Mouse (Mus musculus) megakaryocyte-erythroid progenitor cell, adult 5-6 weeks (primary cell): ENCODE data around the gene Uba2. TPM values are rescaled to one million over a fixed set of nuclear protein-coding genes. Genes with fewer than 3 reads are reported as not detected.

Source experiments
- ATAC-seq: replicated peaks from 2 replicates; pipeline ENCODE4 v1.8.0; 2016; ENCODE audit warnings: mild to moderate bottlenecking, inconsistent platforms; ENCODE audit not compliant: severe bottlenecking, poor library complexity, low FRiP score, low TSS enrichment
- total RNA-seq, 2 experiments: library from RNA; stranded (forward) in 1 of 2; stranded (reverse) in 1 of 2; fragments of 200-1000, 215-1000 nt in 1 of 2; fragments of >200 nt in 1 of 2; fragmentation: Nextera tagmentation in 1 of 2; gene quantifications; 2 replicates each; pipeline ENCODE4 v1.2.3; 2014 to 2017

Gene Uba2
- total RNA-seq, 2 experiments from 2014 or later, result 188 to 234 TPM

DNA sequence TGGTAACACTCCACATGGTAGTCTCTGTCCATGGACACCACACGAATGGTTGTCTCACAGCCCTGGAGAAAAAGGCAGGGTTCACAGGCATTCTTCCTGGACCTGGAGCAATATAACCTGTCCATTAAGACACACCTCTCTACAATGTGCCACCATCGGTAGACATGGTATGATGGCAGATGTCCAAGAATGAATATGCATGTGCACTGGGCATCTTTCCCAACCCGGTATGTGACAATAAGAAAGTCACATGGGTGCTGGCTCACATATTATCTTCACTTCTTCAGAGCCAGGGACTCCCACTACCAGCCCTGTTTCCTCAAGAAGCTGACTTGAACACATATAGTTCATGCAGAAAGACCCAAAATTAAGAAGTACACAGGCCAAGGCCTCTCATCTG lies 52.8 kb downstream of the Uba2 start:
- ATAC-seq, result no peak

DNA sequence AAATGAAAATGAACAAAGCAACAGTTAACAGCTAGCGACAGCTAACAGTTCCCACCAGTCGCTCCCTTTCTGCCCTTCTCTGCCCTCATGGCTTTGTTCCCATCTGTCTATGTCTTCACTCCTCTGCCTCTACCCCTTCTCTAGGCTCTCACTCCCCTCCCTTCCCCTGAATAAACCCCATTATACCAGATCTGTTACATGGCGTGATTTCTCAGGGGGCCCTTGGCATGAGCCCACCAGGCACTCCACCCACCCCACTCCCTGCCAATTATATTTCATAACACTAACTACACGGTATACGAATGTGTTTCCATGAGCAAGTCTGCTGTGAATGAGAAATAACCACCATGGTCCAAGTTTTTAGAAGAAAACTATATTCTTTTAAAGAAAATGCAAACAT lies 60.2 kb downstream of the Uba2 start:
- no peak for ATAC-seq

DNA sequence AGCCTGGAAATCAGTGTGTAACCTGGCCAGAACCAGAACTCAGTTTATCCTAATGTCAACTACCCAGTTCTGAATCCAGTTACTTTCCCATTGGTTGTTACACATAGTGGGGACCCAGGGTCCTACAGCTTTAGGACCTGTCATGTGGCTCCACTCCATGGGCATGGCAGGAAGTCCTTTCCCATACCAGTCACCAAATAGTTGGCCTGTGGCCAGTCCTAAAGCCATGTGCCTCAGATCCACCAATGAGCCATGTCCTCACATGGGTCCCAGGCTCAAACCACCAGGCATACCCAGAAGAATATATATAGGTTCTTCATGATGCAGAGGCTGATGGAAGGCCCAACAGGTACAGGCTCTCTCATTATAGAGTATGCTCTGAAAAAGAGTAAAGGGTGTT lies 68.1 kb downstream of the Uba2 start:
- ATAC-seq, result no peak

DNA sequence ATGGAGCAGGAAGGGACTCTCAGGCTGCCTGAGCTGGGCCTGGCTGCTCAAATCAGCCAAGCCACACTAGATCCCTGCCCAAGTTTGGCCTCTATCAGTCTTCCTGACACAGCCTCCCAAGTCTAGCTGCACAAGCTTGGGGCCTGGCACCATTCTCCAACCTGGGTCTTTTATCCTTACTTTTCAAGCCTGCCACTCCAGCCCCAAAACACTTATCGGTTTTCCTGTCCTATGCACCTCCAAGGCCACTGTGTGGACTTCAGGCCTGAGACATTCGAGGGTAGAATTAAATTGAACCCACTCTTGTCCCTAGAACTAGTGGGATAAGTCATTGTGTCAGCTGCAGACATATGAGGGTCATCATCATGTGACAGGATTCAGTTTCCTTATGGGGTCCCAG lies 69.4 kb downstream of the Uba2 start:
- ATAC-seq, result no peak

DNA sequence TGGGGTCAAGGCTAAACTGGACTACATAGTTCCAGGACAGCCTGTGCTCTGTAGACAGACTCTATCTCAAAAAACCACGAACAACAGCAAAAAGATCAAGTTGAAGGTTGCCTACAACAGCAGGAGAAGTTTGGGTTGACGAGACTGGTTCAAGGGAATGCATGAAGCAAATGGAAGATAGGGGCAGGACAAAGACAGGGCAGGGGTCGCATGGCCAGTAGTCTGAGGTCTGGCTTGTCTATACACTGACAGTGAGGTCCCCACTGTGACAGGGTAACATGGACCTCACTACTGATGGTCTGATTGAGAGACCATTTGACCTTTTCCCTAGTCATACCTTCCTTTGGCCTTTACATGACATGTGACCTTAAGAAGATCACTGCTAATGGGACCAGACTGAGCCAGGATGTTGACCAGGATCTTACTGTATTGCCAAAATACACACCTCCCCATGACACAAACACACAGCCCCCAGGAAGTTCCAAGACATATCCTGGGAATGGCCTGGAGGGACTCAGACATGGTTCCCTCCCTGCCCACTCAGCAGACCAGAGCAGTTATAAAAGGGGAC lies 74.4 kb downstream of the Uba2 start, which contains the start of gene Scgb1b30:
Gene Scgb1b30 (plus strand): TSS at position 521 of the 571 bp plus-strand sequence.
- no peak for ATAC-seq

Other genes with a start within 250 kb of the Uba2 start
- gene Scgb2b26, start 224.6 kb downstream of the Uba2 start, total RNA-seq (2014; fragmentation: Nextera tagmentation), result not detected in 2 replicates
- gene Scgb2b26, start 224.6 kb downstream of the Uba2 start, total RNA-seq (2017), result not detected in 2 replicates
- gene Scgb2b27, start 155.7 kb downstream of the Uba2 start, total RNA-seq (2014; fragmentation: Nextera tagmentation), result not detected in 2 replicates
- gene Scgb2b27, start 155.7 kb downstream of the Uba2 start, total RNA-seq (2017), result not detected in 2 replicates
- not detected in 2 replicates for gene Scgb1b27, start 148.1 kb downstream of the Uba2 start, total RNA-seq (2014; fragmentation: Nextera tagmentation)
- not detected in 2 replicates for gene Scgb1b27, start 148.1 kb downstream of the Uba2 start, total RNA-seq (2017)
- gene Scgb1b30, start 74.2 kb downstream of the Uba2 start, total RNA-seq (2014; fragmentation: Nextera tagmentation), result not detected in 2 replicates
- not detected in 2 replicates for gene Scgb1b30, start 74.2 kb downstream of the Uba2 start, total RNA-seq (2017)
- not detected in 2 replicates for gene Wtip, start 36.3 kb downstream of the Uba2 start, total RNA-seq (2014; fragmentation: Nextera tagmentation)
- not detected in 2 replicates for gene Wtip, start 36.3 kb downstream of the Uba2 start, total RNA-seq (2017)
- gene Pdcd2l, start 27.1 kb upstream of the Uba2 start, total RNA-seq (2014; fragmentation: Nextera tagmentation), result 15.2 and 18.2 TPM in 2 replicates
- 27.4 and 39.7 TPM in 2 replicates for gene Pdcd2l, start 27.1 kb upstream of the Uba2 start, total RNA-seq (2017)
- gene Gpi1, start 60.7 kb upstream of the Uba2 start, total RNA-seq (2014; fragmentation: Nextera tagmentation), result 178 and 238 TPM in 2 replicates
- gene Gpi1, start 60.7 kb upstream of the Uba2 start, total RNA-seq (2017), result 139 and 227 TPM in 2 replicates
- gene Gm6096, start 81.4 kb upstream of the Uba2 start, total RNA-seq (2014; fragmentation: Nextera tagmentation), result not detected in 2 replicates
- gene Gm6096, start 81.4 kb upstream of the Uba2 start, total RNA-seq (2017), result not detected in 2 replicates
- 18.1 and 31.2 TPM in 2 replicates for gene 4931406P16Rik, start 144.0 kb upstream of the Uba2 start, total RNA-seq (2014; fragmentation: Nextera tagmentation)
- gene 4931406P16Rik, start 144.0 kb upstream of the Uba2 start, total RNA-seq (2017), result 16.2 and 20.3 TPM in 2 replicates
- gene Lsm14a, start 223.7 kb upstream of the Uba2 start, total RNA-seq (2014; fragmentation: Nextera tagmentation), result 102 and 120 TPM in 2 replicates
- 77.0 and 82.9 TPM in 2 replicates for gene Lsm14a, start 223.7 kb upstream of the Uba2 start, total RNA-seq (2017)